Mouse (Mus musculus) bone marrow macrophage, adult 2 months (primary cell): ENCODE measurements around the gene Gstt1. TPM values are rescaled to one million over a fixed set of nuclear protein-coding genes. Genes with fewer than 3 reads are reported as not detected.
"Not testable (repeated sequence)": the region's sequence is repeated elsewhere in the genome, so short reads cannot be mapped to it uniquely, and the experiment has no call there.

ENCODE experiments used
- H3K27ac ChIP-seq: 2 replicates; pipeline ENCODE4 v1.5.1; 2012; ENCODE audit warnings: low read depth, low read length; ENCODE audit not compliant: insufficient read depth
- H3K4me1 ChIP-seq: 2 replicates; pipeline ENCODE4 v1.6.1; 2012; ENCODE audit warnings: low read length; ENCODE audit not compliant: control insufficient read depth, insufficient read depth
- H3K4me3 ChIP-seq: 2 replicates; pipeline ENCODE4 v1.5.1; 2012; ENCODE audit warnings: mild to moderate bottlenecking, low read length, moderate library complexity; ENCODE audit not compliant: insufficient read depth
- CTCF ChIP-seq: IDR thresholded peaks from 2 replicates; pipeline ENCODE4 v1.5.1; 2012; ENCODE audit warnings: low read depth, mild to moderate bottlenecking, low read length, moderate library complexity
- POLR2A ChIP-seq: IDR thresholded peaks from 2 replicates; pipeline ENCODE4 v1.6.1; 2012; ENCODE audit warnings: mild to moderate bottlenecking, low read depth, low read length, borderline replicate concordance
- polyA plus RNA-seq: library from polyadenylated mRNA; stranded (reverse); fragments of >200 nt; gene quantifications from 2 replicates; pipeline ENCODE4 v1.2.4, GENCODE M21; 2012; ENCODE audit not compliant: missing spikeins, insufficient read depth, insufficient read length

Gene Gstt1
- 1.4 and 4.1 TPM in 2 replicates for polyA plus RNA-seq

DNA sequence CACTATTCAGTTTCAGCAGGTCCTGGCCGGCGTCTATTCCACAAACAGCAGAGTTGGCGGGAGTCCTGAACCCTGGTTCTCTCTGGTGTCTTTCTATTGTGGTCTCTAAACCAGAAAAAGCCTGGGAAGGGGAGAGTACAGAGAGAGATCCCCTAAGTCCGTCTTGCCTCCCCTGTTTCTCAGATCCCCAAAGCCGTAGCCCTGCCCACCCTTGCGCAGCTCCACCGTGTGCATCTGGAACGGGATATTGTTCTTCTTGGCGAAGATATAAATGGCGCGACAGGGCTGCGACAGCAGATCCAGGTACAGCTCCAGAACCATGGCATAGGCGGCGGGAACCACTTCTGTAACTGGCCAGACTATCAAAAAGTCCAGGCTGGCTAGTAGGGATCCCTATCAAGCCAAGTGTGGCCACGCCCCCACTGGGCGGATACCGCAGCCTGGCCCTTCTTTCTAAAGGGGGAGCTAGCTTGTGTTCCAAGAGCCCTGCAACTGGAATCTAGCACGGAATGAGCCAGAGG lies at the start of gene Gstt1:
TSS of gene Gstt1 (minus strand) at position 409 of the 521 bp plus-strand sequence.
- no peak within 1 kb of the TSS for H3K27ac ChIP-seq
- peak within 1 kb of the TSS; percentile 69 for H3K4me3 ChIP-seq
- H3K4me1 ChIP-seq = peaks cover 15% of the 10 kb centered on the region
- TF ChIP-seq POLR2A (no peak), CTCF (no peak)

GRCm38 (mm10) chr10:75845306-75845930 lies 47.0 kb upstream of the Gstt1 start:
- TF ChIP-seq CTCF = no peak
- no peak for TF ChIP-seq POLR2A
- H3K27ac ChIP-seq = no peak overlapping the region

DNA sequence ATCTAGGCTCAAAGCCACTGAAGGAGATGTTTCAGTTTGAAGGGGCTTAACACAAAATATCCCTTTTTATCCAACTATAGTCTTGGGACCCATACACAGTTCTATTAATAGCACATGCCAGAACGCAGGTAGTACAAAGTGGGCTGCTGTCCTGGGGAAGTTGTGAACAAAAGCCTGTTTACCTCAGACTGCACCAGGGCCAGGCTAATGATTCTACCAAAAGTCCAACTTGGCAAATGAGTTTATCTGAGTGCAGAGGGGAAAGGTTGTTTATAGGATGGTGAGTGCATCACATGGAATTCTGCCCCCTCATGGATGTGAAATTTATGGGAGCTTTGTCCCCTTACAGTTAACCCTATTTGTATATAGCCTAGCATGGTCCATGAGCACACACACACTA lies 46.4 kb upstream of the Gstt1 start:
- TF ChIP-seq POLR2A = no peak
- TF ChIP-seq CTCF = no peak
- no peak overlapping the region for H3K27ac ChIP-seq
- H3K4me1 ChIP-seq = peaks cover 9% of the 10 kb centered on the region
- H3K4me3 ChIP-seq = no peak overlapping the region

More at GRCm38 (mm10) chr10:75845306-75845930, 47.0 kb upstream of the Gstt1 start:
- Histone ChIP-seq H3K4me1 (peaks cover 9% of the 10 kb centered on the region), H3K4me3 (no peak overlapping the region)

GRCm38 (mm10) chr10:75843898-75844297 lies 45.5 kb upstream of the Gstt1 start:
- not testable (repeated sequence) for H3K27ac ChIP-seq, H3K4me3 ChIP-seq

DNA sequence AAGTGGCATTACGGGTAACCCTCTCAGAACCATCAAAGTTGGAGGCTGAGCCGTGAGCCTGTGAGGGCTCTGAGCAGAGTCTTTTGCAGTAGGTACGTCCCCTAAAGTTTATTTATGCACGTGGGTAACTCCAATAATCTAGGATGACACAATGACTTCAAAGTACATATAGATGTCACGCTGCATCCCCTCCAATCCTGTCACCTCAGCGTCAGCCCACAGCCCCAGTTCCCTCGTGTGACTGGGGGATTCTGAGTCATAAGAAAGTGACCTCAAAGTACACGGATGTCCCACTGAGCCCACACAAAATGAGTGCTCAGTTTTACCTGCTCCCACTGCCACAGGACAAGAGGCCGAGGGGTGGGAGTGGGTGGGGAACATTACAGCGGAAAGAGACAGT lies 40.7 kb upstream of the Gstt1 start:
- Histone ChIP-seq H3K4me3 (no peak overlapping the region), H3K4me1 (peaks cover 8% of the 10 kb centered on the region), H3K27ac (no peak overlapping the region)
- TF ChIP-seq CTCF (no peak), POLR2A (no peak)

More at GRCm38 (mm10) chr10:75843898-75844297, 45.5 kb upstream of the Gstt1 start:
- H3K4me1 ChIP-seq = not testable (repeated sequence)

DNA sequence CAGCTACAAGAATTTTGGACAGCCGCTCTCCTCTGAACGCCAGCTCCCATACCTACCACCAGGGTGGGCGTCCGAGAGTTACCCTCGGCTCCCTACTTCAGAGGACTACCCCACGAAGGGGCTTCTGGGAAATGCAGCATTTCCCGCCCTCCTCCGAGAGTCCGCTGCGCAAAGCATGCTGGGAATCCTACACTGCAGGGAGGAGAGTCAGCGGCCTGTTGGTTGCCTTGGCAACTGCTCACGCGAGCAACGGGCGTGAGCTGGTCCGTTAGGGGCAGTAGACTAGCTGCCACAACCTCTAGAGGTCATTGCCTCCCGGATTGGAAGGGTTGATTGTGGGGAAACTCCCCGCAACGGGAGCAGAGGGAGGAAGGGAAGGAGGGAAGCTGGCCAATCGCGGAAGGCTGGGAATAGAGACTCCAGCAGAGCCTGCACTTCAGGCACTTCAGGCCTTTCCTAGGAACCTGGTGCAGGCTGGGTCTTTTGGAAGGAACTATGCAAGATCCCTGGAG lies 38.9 kb upstream of the Gstt1 start, which contains the start of gene Gstt2:
TSS of gene Gstt2 (minus strand) at position 177 of the 512 bp plus-strand sequence.
- no peak for TF ChIP-seq POLR2A
- no peak for TF ChIP-seq CTCF
- Histone ChIP-seq H3K27ac (peak within 1 kb of the TSS; percentile 98), H3K4me1 (peaks cover 10% of the 10 kb centered on the region), H3K4me3 (peak within 1 kb of the TSS; percentile 80)

DNA sequence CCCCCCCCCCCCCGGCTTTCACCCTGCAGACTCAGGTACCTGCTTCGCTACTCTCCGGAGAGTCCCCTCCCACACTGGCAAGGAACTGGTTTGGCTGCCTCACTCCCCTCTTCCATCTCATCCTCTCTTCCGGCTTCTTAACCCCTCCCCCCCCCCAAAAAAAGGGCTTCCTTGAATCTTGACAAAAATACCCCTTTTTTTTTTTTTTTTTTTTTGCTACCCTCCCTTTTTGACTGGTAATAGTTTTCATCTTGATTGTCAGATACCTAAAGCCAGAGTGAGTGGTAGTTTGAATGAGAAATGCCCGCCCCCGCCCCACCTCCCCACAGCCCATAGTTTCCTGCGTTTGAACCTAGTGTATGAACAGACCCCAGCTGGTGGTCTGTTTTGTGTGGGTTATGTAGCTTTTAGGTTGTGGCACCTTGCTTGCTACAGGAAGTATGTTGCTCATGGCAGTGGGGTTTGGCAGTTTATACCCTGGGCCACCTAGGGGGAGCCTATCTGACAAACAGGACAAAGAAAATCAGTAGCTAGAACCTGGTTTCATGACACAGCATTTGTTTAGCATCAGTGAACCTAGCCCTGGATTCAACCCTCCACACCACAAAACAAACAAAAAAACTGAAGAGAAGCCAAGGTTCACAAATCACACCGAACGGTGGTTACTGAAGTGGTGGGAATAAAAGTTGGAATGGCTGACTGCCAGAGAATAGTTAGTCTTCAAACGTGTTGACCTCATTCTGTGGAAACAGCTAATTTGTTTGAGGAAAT lies 37.6 kb upstream of the Gstt1 start:
- Histone ChIP-seq H3K4me3 (peak overlapping the region; percentile 78), H3K4me1 (peaks cover 11% of the 10 kb centered on the region)
- TF ChIP-seq POLR2A (no peak), CTCF (no peak)

GRCm38 (mm10) chr10:75835307-75835706 lies 36.9 kb upstream of the Gstt1 start:
- H3K4me3 ChIP-seq = peak overlapping the region; percentile 78
- TF ChIP-seq CTCF (no peak), POLR2A (no peak)
- H3K27ac ChIP-seq = peak overlapping the region; percentile 98
- peaks cover 12% of the 10 kb centered on the region for H3K4me1 ChIP-seq

More for the DNA sequence above, 37.6 kb upstream of the Gstt1 start:
- H3K27ac ChIP-seq = peak overlapping the region; percentile 98

- peak overlapping the region; percentile 78 for H3K4me3 ChIP-seq
- H3K4me1 ChIP-seq = peaks cover 17% of the 10 kb centered on the region
- no peak for TF ChIP-seq POLR2A
- no peak for TF ChIP-seq CTCF
- H3K27ac ChIP-seq = peak overlapping the region; percentile 98
Observed at GRCm38 (mm10) chr10:75834721-75835120, 36.3 kb upstream of the Gstt1 start.
